Mouse (Mus musculus) limb, embryonic 14.5 days (tissue): ENCODE measurements around the gene Magi1. TPM values are rescaled to one million over a fixed set of nuclear protein-coding genes. Genes with fewer than 3 reads are reported as not detected.

Experiments used
- ATAC-seq: fragments of 200-750 bp; cut with Nextera tagmentation; 2 replicates; pipeline ENCODE4 v1.8.0; 2017; ENCODE audit warnings: low read depth, moderate number of reproducible peaks, moderate TSS enrichment; ENCODE audit not compliant: low FRiP score
- DNase-seq: peaks from one replicate; pipeline ENCODE4 v3.0.0-alpha.2; 2015; ENCODE audit warnings: low spot score
- H3K27ac ChIP-seq: fragments of 300-500 bp; sonication (generic); replicated peaks from 2 replicates; pipeline ENCODE4 v1.5.1; 2014; ENCODE audit warnings: low read depth, mild to moderate bottlenecking, low read length, moderate library complexity, mixed read lengths
- H3K27me3 ChIP-seq: fragments of 300-500 bp; sonication (generic); 2 replicates; pipeline ENCODE4 v1.6.1; 2014; ENCODE audit warnings: low read length, mixed read lengths; ENCODE audit not compliant: control insufficient read depth, insufficient read depth
- H3K36me3 ChIP-seq: fragments of 300-500 bp; sonication (generic); 2 replicates; pipeline ENCODE4 v1.6.1; 2014; ENCODE audit warnings: mild to moderate bottlenecking, low read length, moderate library complexity, mixed read lengths; ENCODE audit not compliant: control insufficient read depth, insufficient read depth
- H3K4me1 ChIP-seq: fragments of 300-500 bp; sonication (generic); 2 replicates; pipeline ENCODE4 v1.6.1; 2014; ENCODE audit warnings: antibody characterized with exemption, low read length, mixed read lengths; ENCODE audit not compliant: control insufficient read depth, insufficient read depth
- H3K4me2 ChIP-seq: fragments of 300-500 bp; sonication (generic); replicated peaks from 2 replicates; pipeline ENCODE4 v1.6.1; 2014; ENCODE audit warnings: low read depth, mild to moderate bottlenecking, low read length, moderate library complexity; ENCODE audit not compliant: severe bottlenecking
- H3K4me3 ChIP-seq: fragments of 300-500 bp; sonication (generic); replicated peaks from 2 replicates; pipeline ENCODE4 v1.5.1; 2014; ENCODE audit warnings: low read length
- H3K9ac ChIP-seq: fragments of 300-500 bp; sonication (generic); 2 replicates; pipeline ENCODE4 v1.6.1; 2014; ENCODE audit warnings: mild to moderate bottlenecking, low read depth, low read length, moderate library complexity; ENCODE audit not compliant: severe bottlenecking
- H3K9me3 ChIP-seq: fragments of 300-500 bp; sonication (generic); 2 replicates; pipeline ENCODE4 v1.6.1; 2016; ENCODE audit warnings: low read length; ENCODE audit not compliant: control insufficient read depth
- POLR2A ChIP-seq: fragments of 200-500 bp; IDR thresholded peaks from 2 replicates; pipeline ENCODE4 v1.8.0; 2012; ENCODE audit warnings: inconsistent platforms, mild to moderate bottlenecking, moderate library complexity, borderline replicate concordance; ENCODE audit not compliant: insufficient read depth, insufficient read length; ENCODE audit errors: extremely low read depth
- WGBS: fragments of 180-500 bp; shearing (Covaris S2); extraction: QIAGEN DNeasy Blood & Tissue Kit; methylation state at CpG from one replicate; pipeline ENCODE4 v1.1.7; 2014; 5-methylcytosine and 5-hydroxymethylcytosine counted together
- polyA plus RNA-seq, 2 experiments: library from polyadenylated mRNA; depleted of rRNA in 1 of 2; stranded (reverse) in 1 of 2; unstranded in 1 of 2; fragments of >200 nt; fragmentation: Nextera tagmentation in 1 of 2; extraction: Ambion mirVana in 1 of 2; gene quantifications; 2 replicates each; pipeline versions ENCODE4 v1.2.1 to v1.2.3; 2012 to 2014

Magi1 gene
- polyA plus RNA-seq, 2 experiments: 9.7 to 15.0 TPM

DNA sequence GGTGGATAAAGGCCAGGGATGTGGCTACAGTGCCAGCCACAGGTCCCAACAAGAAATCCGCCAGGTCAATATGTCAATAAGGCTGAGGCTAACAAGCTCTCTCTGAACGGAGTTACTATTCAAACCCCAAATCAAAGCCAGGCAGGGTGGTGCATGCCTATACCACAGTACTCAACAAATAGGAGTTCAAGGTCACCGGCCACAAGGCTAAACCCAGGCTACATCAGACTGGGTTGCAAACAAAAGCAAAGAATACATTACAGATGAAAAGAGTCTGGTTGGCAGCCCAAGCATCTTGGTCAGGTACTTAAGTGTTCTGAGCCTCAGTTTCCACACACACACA lies 25.9 kb downstream of the Magi1 start:
- Histone ChIP-seq H3K27ac (no peak overlapping the region), H3K4me3 (no peak overlapping the region), H3K4me2 (no peak overlapping the region), H3K36me3 (no peaks in the 10 kb centered on the region), H3K9me3 (no peaks in the 10 kb centered on the region), H3K9ac (no peak overlapping the region), H3K4me1 (peaks cover 18% of the 10 kb centered on the region), H3K27me3 (no peaks in the 10 kb centered on the region)
- 66% methylated on average over 3 of the region's 3 CpGs for WGBS
- DNase-seq (no peak), ATAC-seq (no peak)
- no peak for TF ChIP-seq POLR2A

- no peaks in the 10 kb centered on the region for H3K9me3 ChIP-seq
- no peaks in the 10 kb centered on the region for H3K27me3 ChIP-seq
- H3K4me1 ChIP-seq: peaks cover 17% of the 10 kb centered on the region
- no peak overlapping the region for H3K27ac ChIP-seq
- ATAC-seq: no peak
- no peak overlapping the region for H3K4me3 ChIP-seq
- H3K36me3 ChIP-seq: no peaks in the 10 kb centered on the region
- DNase-seq: no peak
- no peak overlapping the region for H3K4me2 ChIP-seq
- no peak for TF ChIP-seq POLR2A
- 48% methylated on average over 12 of the region's 12 CpGs for WGBS
- no peak overlapping the region for H3K9ac ChIP-seq
These were observed 26.5 kb downstream of the Magi1 start for GRCm38 (mm10) chr6:94256982-94257830.

- WGBS: 68% methylated on average over 8 of the region's 8 CpGs
- H3K27ac ChIP-seq: no peak overlapping the region
- no peaks in the 10 kb centered on the region for H3K9me3 ChIP-seq
- ATAC-seq (no peak), DNase-seq (no peak)
- no peak overlapping the region for H3K4me2 ChIP-seq
- H3K36me3 ChIP-seq: no peaks in the 10 kb centered on the region
- H3K4me3 ChIP-seq: no peak overlapping the region
- no peaks in the 10 kb centered on the region for H3K27me3 ChIP-seq
- peaks cover 25% of the 10 kb centered on the region for H3K4me1 ChIP-seq
- no peak overlapping the region for H3K9ac ChIP-seq
- TF ChIP-seq POLR2A: no peak
These were observed 29.8 kb downstream of the Magi1 start for GRCm38 (mm10) chr6:94253943-94254342.

GRCm38 (mm10) chr6:94251358-94251945 lies 32.3 kb downstream of the Magi1 start:
- no peak for DNase-seq
- ATAC-seq: no peak
- no peak overlapping the region for H3K27ac ChIP-seq
- H3K4me2 ChIP-seq: no peak overlapping the region
- WGBS: 71% methylated on average over 8 of the region's 8 CpGs
- H3K4me3 ChIP-seq: no peak overlapping the region
- H3K4me1 ChIP-seq: peaks cover 18% of the 10 kb centered on the region
- TF ChIP-seq POLR2A: no peak
- H3K27me3 ChIP-seq: no peaks in the 10 kb centered on the region
- H3K9me3 ChIP-seq: no peaks in the 10 kb centered on the region
- H3K9ac ChIP-seq: no peak overlapping the region
- no peaks in the 10 kb centered on the region for H3K36me3 ChIP-seq

DNA sequence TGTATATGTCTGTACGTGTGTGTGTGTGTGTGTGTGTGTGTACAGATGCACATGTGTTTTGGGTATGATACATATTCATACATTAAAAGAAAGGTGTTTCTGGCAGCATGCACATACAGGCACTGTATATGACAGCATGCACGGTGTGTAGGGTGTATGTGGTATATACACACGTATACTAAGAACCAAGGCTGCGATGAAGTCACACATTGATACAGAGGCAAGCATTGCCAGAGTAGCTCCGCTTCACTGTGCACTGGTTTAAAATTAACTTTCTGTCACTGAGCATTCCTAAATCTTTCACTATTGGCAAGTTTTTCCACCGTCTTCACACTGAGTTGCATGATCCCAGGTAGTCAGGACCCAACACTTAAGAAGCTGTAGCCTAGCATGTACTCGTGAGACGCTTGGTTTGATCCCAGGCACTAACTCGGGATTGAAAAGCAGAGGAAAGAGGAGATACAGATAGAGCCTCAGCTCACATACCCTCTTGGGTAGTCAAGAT lies 34.4 kb downstream of the Magi1 start:
- Histone ChIP-seq H3K27me3 (no peaks in the 10 kb centered on the region), H3K9ac (no peak overlapping the region), H3K4me2 (no peak overlapping the region), H3K4me1 (peaks cover 10% of the 10 kb centered on the region), H3K9me3 (no peaks in the 10 kb centered on the region), H3K27ac (no peak overlapping the region), H3K36me3 (no peaks in the 10 kb centered on the region), H3K4me3 (no peak overlapping the region)
- ATAC-seq (no peak), DNase-seq (no peak)
- TF ChIP-seq POLR2A: no peak
- 67% methylated on average over 9 of the region's 9 CpGs for WGBS
